Mouse (Mus musculus): Measurements from ENCODE around the gene Cabin1. TPM values are rescaled to one million over a fixed set of nuclear protein-coding genes. Genes with fewer than 3 reads are reported as not detected.
"Not testable (repeated sequence)": the region's sequence is repeated elsewhere in the genome, so short reads cannot be mapped to it uniquely, and the experiment has no call there.

Cabin1 gene
- total RNA-seq, 1 experiment: 59.0 TPM

DNA sequence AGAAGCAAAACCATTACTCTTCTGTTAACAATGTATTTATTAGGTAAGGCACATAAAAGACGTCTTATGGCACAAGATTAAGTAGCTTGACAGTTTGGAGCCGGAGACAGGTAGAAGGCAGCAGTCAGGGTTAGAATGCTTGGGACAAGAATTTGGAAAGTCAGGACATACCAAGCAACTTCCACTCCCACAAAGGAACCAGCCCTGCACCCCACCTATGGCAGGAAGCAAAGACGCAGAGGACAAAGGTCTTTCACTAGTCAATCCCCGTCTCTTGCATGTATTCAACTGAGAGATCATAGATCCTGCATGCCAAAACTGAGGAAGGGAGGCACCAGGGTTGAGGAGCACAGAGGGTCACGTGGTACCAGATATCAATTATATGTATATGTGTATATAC, 10.0 kb upstream of the Cabin1 start:
- H3K4me3 ChIP-seq (ENCODE audit: insufficient read depth in 1 of 2, low read depth in 1 of 2, low read length in 2 of 2, poor library complexity in 1 of 2, severe bottlenecking in 1 of 2): no peak overlapping the region
- no peak for DNase-seq (ENCODE audit: low read depth, low spot score)
- in situ Hi-C loops (cut with MboI; ENCODE audit: low sequenced_read_pairs in 2 of 2, unreplicated experiment in 2 of 2): no loop called here
- H3K27ac ChIP-seq (ENCODE audit: insufficient read depth, low read depth, low read length, poor library complexity, severe bottlenecking): no peak overlapping the region
- H3K9me3 ChIP-seq (ENCODE audit: control insufficient read depth, insufficient read depth, low read depth, low read length): no peaks in the 10 kb centered on the region
- H3K36me3 ChIP-seq (ENCODE audit: control insufficient read depth, insufficient read depth, low read length, poor library complexity, severe bottlenecking): peaks cover 2% of the 10 kb centered on the region; the same call in 1 of the 2 replicates
- H3K9ac ChIP-seq (ENCODE audit: insufficient read depth, low read depth, low read length, poor library complexity, severe bottlenecking): no peak overlapping the region
- peaks cover 0 to 1% of the 10 kb centered on the region in 2 experiments; a peak in 1 of 4 replicates for H3K4me1 ChIP-seq (ENCODE audit: control insufficient read depth in 2 of 2, insufficient read depth in 2 of 2, low read length in 2 of 2, poor library complexity in 1 of 2)
- TF ChIP-seq HCFC1 (IDR thresholded peaks at IDR 0.05; ENCODE audit: borderline replicate concordance, insufficient read depth, low read length): no peak
- no peak for TF ChIP-seq CHD2 (IDR thresholded peaks at IDR 0.05; ENCODE audit: low read depth, low read length)
- no peak for TF ChIP-seq ZNF384 (IDR thresholded peaks at IDR 0.05; ENCODE audit: low read depth, low read length)
- no peak for TF ChIP-seq ZC3H11A (IDR thresholded peaks at IDR 0.05; ENCODE audit: borderline replicate concordance, low read depth, low read length)
- no peak for TF ChIP-seq MAFK (IDR thresholded peaks at IDR 0.05; ENCODE audit: insufficient read depth, low read depth, low read length)

- TF ChIP-seq MAFK (IDR thresholded peaks at IDR 0.05; ENCODE audit: insufficient read depth, low read depth, low read length): no peak
- TF ChIP-seq ZNF384 (IDR thresholded peaks at IDR 0.05; ENCODE audit: low read depth, low read length): no peak
- no peak for TF ChIP-seq HCFC1 (IDR thresholded peaks at IDR 0.05; ENCODE audit: borderline replicate concordance, insufficient read depth, low read length)
- TF ChIP-seq CHD2 (IDR thresholded peaks at IDR 0.05; ENCODE audit: low read depth, low read length): no peak
- no peak for TF ChIP-seq ZC3H11A (IDR thresholded peaks at IDR 0.05; ENCODE audit: borderline replicate concordance, low read depth, low read length)
- peaks cover 2% of the 10 kb centered on the region; the same call in 1 of the 2 replicates for H3K36me3 ChIP-seq (ENCODE audit: control insufficient read depth, insufficient read depth, low read length, poor library complexity, severe bottlenecking)
- no peaks in the 10 kb centered on the region for H3K9me3 ChIP-seq (ENCODE audit: control insufficient read depth, insufficient read depth, low read depth, low read length)
- H3K27ac ChIP-seq (ENCODE audit: insufficient read depth, low read depth, low read length, poor library complexity, severe bottlenecking): peak within 1 kb of the TSS; percentile 73; the same call in 1 of the 2 replicates
- DNase-seq (ENCODE audit: low read depth, low spot score): peak; percentile 92
- in situ Hi-C loops (cut with MboI; ENCODE audit: low sequenced_read_pairs in 2 of 2, unreplicated experiment in 2 of 2): no loop called here
- H3K9ac ChIP-seq (ENCODE audit: insufficient read depth, low read depth, low read length, poor library complexity, severe bottlenecking): peak within 1 kb of the TSS; percentile 92
- no peaks in the 10 kb centered on the region for H3K4me1 ChIP-seq (ENCODE audit: control insufficient read depth in 2 of 2, insufficient read depth in 2 of 2, low read length in 2 of 2, poor library complexity in 1 of 2)
- peak within 1 kb of the TSS; percentile 94 to 99 for H3K4me3 ChIP-seq (ENCODE audit: insufficient read depth in 1 of 2, low read depth in 1 of 2, low read length in 2 of 2, poor library complexity in 1 of 2, severe bottlenecking in 1 of 2)
These were observed 8.9 kb upstream of the Cabin1 start, which contains the start of gene Ddt for GRCm38 (mm10) chr10:75772795-75773664. Gene Ddt, minus strand, starts transcription at chr10:75773414.

GRCm38 (mm10) chr10:75767756-75768155, 3.6 kb upstream of the Cabin1 start:
- in situ Hi-C loops (cut with MboI; ENCODE audit: low sequenced_read_pairs in 2 of 2, unreplicated experiment in 2 of 2): not testable (repeated sequence)

DNA sequence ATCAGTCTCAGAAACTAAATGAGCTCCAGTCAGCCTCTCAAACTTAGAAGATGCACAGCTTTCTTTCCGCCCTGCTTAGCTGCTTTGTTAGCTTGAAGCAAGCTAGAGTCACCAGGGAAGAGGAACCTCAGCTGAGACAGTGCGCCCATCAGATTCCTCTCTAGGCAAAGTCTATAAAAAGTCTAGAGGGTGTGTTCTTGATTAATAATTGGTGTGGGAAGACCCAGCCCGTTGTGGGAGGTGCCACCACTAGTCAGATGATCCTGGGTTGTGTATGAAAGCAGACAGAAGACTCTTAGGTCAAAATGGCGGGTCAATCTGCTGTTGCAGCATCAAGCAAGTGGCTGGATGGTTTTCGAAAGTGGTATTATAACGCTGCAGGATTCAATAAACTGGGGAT, 2.7 kb upstream of the Cabin1 start:
- Histone ChIP-seq H3K27ac (ENCODE audit: insufficient read depth, low read depth, low read length, poor library complexity, severe bottlenecking) (no peak overlapping the region), H3K9ac (ENCODE audit: insufficient read depth, low read depth, low read length, poor library complexity, severe bottlenecking) (no peak overlapping the region), H3K9me3 (ENCODE audit: control insufficient read depth, insufficient read depth, low read depth, low read length) (no peaks in the 10 kb centered on the region), H3K36me3 (ENCODE audit: control insufficient read depth, insufficient read depth, low read length, poor library complexity, severe bottlenecking) (peaks cover 5% of the 10 kb centered on the region; the same call in 1 of the 2 replicates), H3K4me1 (ENCODE audit: control insufficient read depth in 2 of 2, insufficient read depth in 2 of 2, low read length in 2 of 2, poor library complexity in 1 of 2) (peaks cover 0 to 3% of the 10 kb centered on the region in 2 experiments; a peak in 1 of 4 replicates), H3K4me3 (ENCODE audit: insufficient read depth in 1 of 2, low read depth in 1 of 2, low read length in 2 of 2, poor library complexity in 1 of 2, severe bottlenecking in 1 of 2) (no peak overlapping the region)
- in situ Hi-C loops (cut with MboI; ENCODE audit: low sequenced_read_pairs in 2 of 2, unreplicated experiment in 2 of 2): no loop called here
- TF ChIP-seq MAFK (IDR thresholded peaks at IDR 0.05; ENCODE audit: insufficient read depth, low read depth, low read length) (no peak), ZNF384 (IDR thresholded peaks at IDR 0.05; ENCODE audit: low read depth, low read length) (no peak), ZC3H11A (IDR thresholded peaks at IDR 0.05; ENCODE audit: borderline replicate concordance, low read depth, low read length) (no peak), HCFC1 (IDR thresholded peaks at IDR 0.05; ENCODE audit: borderline replicate concordance, insufficient read depth, low read length) (no peak), CHD2 (IDR thresholded peaks at IDR 0.05; ENCODE audit: low read depth, low read length) (no peak)
- no peak for DNase-seq (ENCODE audit: low read depth, low spot score)

More at GRCm38 (mm10) chr10:75767756-75768155, 3.6 kb upstream of the Cabin1 start:
- H3K36me3 ChIP-seq (ENCODE audit: control insufficient read depth, insufficient read depth, low read length, poor library complexity, severe bottlenecking); H3K27ac ChIP-seq (ENCODE audit: insufficient read depth, low read depth, low read length, poor library complexity, severe bottlenecking); H3K9ac ChIP-seq (ENCODE audit: insufficient read depth, low read depth, low read length, poor library complexity, severe bottlenecking); H3K9me3 ChIP-seq (ENCODE audit: control insufficient read depth, insufficient read depth, low read depth, low read length); DNase-seq (ENCODE audit: low read depth, low spot score); H3K4me1 ChIP-seq (ENCODE audit: control insufficient read depth in 2 of 2, insufficient read depth in 2 of 2, low read length in 2 of 2, poor library complexity in 1 of 2); H3K4me3 ChIP-seq (ENCODE audit: insufficient read depth in 1 of 2, low read depth in 1 of 2, low read length in 2 of 2, poor library complexity in 1 of 2, severe bottlenecking in 1 of 2): not testable (repeated sequence)
